Mouse (Mus musculus) erythroblast, embryonic 14.5 days (primary cell): ENCODE measurements around the gene Plpp7.

Experiments
- GATA1 ChIP-seq: IDR thresholded peaks from 2 replicates; pipeline ENCODE4 v1.6.1; 2012; ENCODE audit warnings: low read length, inconsistent platforms, mixed read lengths
- TAL1 ChIP-seq: IDR thresholded peaks from 3 replicates; pipeline ENCODE4 v1.6.1; 2012; ENCODE audit warnings: low read length, inconsistent platforms, mixed read lengths

DNA sequence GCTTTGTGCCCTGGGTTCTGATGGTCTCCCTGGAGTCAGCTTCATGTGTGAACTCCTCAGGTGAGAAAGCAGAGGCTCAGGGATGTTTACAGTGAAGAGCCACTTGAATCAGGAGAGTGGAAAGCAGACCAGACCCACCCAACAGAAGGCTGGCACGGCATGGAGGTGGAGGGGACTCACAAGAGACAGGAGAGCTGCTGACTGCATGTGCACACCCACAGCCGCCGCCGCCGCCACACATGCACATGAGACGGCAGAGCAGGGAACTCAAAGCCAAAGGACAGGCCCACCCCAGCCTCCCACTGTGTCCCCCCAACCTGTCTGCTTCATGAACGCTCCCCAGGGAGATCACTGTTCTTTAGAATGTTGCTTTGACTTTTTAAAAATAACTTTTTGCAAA lies 8.8 kb downstream of the Plpp7 start:
- TF ChIP-seq TAL1: no peak
- no peak for TF ChIP-seq GATA1
